Mouse (Mus musculus): ENCODE measurements at regions not wholly inside any gene's neighbourhood (a gene's known extent, or its start where the extent isn't known, plus 50 kb on each side); places are given as distances from the start of the nearest gene placed in this dataset.
A peak's percentile ranks its signal among the peaks of the same experiment; 100 is the strongest.

- DNase-seq (ENCODE audit: low spot score in 2 of 2) = no peak
Measured at GRCm38 (mm10) chr14:28626951-28627350, 122.4 kb downstream of the Wnt5a start.

GRCm38 (mm10) chr14:28635175-28635574, 130.6 kb downstream of the Wnt5a start:
- no peak for DNase-seq (ENCODE audit: low spot score in 2 of 2)

- DNase-seq (ENCODE audit: low spot score in 2 of 2) = no peak
Measured at GRCm38 (mm10) chr14:28639056-28639455, 134.5 kb downstream of the Wnt5a start.

DNA sequence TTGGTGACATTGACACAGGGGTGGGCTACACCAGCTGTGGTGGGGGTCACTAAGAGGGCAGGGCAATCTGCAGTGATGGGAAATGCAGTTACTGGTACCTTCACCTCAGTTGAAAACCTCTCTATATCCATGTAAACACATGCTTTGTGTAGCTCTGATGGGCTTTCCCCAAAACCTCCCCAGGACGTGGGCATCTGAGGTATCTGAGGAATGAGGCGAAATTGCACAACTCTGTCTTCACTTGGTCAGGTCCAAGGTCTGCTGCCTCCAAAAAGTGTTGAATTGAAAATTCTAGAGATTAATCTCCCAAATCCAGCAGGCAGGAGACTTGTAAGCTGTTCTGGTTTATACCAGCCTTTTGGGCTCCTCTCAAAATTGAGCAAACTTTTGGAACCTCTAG, 141.3 kb downstream of the Wnt5a start:
- DNase-seq (ENCODE audit: low spot score in 2 of 2) = no peak

- no peak for DNase-seq (ENCODE audit: low spot score in 2 of 2)
Measured at GRCm38 (mm10) chr14:28649411-28649810, 144.9 kb downstream of the Wnt5a start.

DNA sequence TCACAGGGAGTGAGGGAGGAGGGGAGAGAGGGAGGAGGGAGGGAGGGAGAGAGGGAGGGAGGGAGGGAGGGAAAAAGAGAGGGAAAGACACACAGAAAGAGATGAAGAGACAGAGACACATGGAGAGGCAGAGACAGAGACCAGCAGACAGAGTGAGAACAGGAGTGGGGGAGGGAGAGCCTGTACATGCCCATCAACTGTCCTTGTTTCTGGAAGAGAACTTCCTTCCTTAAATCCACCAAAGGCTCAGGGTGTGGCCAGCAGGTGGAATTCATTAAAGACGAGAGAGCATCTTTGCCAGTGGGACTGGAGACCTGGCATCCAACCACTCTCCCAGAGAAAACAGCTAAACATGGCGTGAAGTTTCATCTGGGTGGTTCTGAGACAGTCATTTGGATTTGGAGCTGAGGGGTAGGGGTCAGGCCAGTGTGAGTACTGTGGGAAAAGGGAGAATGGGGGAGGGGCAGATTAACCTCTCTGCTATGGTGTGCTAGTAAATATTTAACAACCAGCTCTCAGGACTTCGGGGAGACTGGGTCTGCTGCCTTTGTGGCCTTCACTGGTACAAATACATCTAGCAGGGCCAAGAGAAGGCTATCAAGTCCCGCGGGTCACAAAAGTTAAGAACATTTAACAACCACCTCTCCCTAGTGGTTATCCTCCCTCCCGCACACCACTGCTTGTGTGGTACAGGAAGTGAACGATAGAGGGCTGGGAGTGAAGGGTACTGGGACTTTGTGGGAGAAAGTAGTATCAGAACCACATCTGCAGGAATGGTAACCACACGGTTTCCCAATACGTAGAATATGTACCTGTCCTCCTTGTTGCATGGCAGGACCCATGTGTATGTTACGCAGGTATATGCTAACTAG, 148.7 kb downstream of the Wnt5a start:
- DNase-seq (ENCODE audit: low spot score in 2 of 2) = no peak

DNA sequence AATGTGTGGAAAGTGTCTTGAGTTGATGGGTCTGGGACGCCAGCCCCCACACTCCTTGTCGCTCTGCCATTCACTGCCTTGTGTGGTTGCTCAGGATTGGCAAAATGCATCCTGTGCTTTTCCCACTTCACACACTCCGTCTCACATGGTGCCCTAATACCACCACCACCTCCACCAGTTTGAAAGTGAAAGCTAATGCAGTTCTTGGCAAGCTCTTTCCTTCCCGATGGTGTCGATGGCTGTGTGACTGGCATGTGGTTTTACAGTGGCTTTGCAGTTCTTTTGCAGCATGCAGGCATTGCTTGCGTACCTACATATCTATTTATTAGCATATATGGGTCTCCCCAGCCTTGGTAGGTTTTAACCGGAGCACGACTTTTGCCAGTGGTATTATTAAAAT, 152.7 kb downstream of the Wnt5a start:
- DNase-seq (ENCODE audit: low spot score in 2 of 2) = no peak

DNA sequence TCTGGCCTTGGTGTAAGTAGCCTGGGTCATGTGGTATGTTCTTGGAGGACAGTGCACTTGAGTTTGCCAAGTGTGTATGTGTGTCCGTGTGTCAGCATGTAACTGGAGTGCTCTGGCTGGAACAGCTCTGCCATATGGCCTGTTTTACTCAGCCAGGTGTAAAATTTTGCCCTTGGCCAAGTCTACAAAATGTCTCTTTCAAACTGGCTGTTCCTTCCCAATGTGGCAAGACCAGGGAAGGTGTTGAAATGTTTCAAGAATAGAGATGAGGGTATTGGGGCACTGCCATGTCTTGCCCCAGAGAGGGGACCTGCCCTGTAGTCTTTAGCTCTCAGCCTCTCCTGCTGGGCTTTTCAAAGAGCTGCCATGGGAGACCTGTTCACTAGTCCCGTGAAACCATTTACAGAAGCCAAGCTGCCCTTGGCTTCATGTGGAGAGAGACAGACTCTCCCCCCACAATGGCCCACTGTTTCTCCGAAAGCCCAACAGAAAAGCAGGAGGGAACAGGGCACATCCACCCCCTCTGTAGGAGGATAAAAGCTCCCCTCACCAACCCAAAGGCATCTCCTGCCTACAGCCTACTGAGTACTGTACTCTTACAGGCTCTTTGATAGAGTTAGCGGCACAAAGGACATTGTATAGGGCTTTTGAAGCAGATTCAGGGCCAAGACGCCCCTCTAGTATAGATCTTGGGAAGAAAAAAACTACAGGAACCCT, 156.5 kb downstream of the Wnt5a start:
- no peak for DNase-seq (ENCODE audit: low spot score in 2 of 2)

DNA sequence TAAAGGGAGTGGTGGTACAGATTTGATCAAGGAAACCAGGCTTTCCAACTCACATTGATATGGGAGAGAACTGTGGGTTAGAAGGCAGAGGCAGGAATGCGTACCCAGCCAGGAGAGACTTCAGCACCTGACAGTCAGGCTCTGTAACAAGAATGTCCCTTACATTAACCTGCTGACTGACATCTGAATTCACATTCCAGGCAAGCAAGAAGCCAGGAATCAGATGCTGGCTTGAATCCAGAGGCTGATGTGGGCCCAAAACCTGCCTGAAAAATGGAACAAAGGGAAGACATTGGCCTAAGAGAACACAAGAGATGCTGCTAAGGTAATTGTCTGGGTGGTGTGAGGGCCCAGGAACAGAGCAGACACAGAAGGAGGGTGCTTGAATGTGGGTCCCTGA, 158.8 kb downstream of the Wnt5a start:
- DNase-seq (ENCODE audit: low spot score in 2 of 2) = no peak

- DNase-seq (ENCODE audit: low spot score in 2 of 2) = no peak
Measured at GRCm38 (mm10) chr14:28664121-28664520, 159.6 kb downstream of the Wnt5a start.

- DNase-seq (ENCODE audit: low spot score in 2 of 2) = peak; percentile 41
Measured at GRCm38 (mm10) chr14:28675476-28675875, 170.9 kb downstream of the Wnt5a start.

DNA sequence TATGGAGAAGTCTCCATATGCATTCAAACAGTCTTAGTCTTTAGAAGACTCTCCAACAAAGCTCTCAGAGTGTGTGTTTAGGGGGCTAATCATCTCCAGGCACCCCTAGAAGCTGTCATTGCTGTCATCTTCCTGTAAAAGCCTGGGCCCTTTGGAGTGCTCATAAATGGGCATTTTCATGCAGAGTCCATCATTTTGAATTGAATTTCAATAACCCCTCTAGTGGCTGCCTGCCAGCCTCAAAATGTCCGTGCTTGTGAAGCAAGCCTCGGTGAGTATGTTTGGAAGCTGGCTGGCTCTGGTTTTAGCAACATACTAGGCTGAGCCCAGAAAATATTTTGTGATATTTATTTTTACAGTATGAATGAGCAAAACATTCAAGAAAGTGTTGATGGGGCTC, 195.2 kb downstream of the Wnt5a start:
- DNase-seq (ENCODE audit: low spot score in 2 of 2) = no peak

- no peak for DNase-seq (ENCODE audit: low spot score in 2 of 2)
Measured at GRCm38 (mm10) chr14:28704729-28705128, 200.2 kb downstream of the Wnt5a start.

DNA sequence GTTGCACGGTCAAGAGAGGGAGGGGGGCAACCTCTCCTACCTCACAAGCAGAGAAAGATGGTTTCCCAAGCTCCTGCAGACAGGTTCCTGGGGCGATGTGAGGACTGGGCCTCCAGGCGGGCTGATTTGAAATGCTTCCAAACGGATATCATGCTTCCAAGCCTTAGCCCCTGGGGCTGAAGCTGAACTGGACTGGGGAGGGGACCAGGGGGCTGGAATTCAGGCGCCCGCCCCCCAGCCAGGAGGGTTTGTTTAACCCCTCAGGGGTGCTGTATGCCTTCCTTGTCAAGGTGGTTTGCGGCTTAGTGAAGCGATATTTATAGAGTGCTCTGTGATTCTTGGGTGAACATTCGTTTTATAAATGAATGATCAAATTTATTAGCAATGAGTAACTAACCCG, 210.0 kb downstream of the Wnt5a start:
- DNase-seq (ENCODE audit: low spot score in 2 of 2) = no peak

- no peak for DNase-seq (ENCODE audit: low spot score in 2 of 2)
Measured at GRCm38 (mm10) chr14:28720545-28720944, 216.0 kb downstream of the Wnt5a start.

DNA sequence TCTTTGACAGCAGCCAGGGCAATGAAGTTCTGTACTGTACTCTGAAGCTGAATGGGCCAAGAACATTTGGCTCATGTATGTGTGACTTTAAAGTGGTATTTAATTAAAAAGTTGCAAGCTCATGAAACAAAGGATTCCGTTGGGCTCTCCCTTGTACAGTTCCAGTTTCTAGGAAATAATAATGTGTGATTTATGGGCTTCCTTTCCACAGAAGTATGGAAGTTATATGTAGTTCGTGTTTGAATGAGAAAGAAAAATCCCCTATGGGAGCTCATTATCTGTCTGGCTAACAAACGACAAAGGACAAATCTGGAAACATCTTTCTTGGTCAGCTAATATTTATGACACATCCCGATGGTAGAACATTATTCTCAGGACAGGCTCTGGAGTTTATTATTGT, 221.1 kb downstream of the Wnt5a start:
- DNase-seq (ENCODE audit: low spot score in 2 of 2) = no peak

DNA sequence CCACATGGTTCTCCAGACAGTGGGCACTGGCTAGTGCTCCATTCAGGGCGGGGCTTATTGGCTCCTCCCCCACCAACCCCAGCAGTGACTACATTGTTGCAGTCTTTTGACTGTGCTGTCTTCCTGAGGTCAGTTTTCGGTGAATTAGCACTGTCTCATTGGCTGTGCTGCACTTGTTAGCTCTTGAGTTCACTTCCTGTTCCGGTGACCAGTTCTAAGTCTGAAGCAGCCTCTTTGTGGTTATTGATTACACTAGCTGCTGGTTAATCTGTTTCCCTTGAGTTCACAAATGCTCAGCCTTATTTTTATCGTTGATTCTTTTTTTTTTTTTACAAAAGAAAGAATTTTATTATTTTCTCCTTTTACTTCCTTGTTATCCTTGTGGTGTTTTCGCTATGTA, 228.9 kb downstream of the Wnt5a start:
- DNase-seq (ENCODE audit: low spot score in 2 of 2) = no peak

DNA sequence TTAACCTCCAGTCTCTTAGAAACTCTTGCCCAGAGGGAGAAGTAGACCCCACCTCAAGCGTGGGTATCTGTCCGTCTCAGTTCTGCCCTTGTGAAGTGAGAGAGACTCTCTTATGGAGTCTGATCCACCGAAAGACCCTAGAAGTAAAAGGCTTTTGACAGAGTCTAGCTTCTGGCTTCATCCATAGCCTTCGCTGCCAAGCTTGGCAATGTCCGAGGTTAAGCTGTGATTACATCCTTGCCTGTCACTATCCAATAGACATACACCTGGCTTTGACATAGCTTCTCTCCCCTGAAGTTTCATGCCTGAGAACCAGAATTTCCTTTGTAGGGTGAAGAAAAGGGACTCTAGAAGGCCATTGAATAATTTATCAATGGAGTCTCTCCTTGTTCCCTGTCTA, 230.9 kb downstream of the Wnt5a start:
- DNase-seq (ENCODE audit: low spot score in 2 of 2) = no peak

- DNase-seq (ENCODE audit: low spot score in 2 of 2) = no peak
Measured at GRCm38 (mm10) chr14:28740076-28740475, 235.5 kb downstream of the Wnt5a start.

DNA sequence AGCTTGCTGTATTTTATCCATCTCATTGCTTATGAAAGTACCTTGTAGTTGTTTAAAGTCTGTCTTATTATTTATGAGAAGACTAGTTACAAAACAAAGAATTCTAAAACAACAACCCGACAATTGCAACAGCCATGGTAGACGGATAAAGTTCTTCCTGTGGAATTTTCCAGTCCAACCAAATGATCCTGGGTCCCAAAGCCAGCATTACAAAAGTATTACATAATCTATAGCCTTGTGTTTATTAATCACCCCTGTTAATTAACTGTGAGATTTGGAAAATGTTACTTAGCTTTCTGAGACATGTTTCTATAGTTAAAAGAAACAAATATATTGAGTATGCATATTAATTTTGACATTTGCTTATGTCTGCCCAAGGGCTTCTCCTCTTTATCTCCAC, 236.9 kb downstream of the Wnt5a start:
- DNase-seq (ENCODE audit: low spot score in 2 of 2) = no peak

DNA sequence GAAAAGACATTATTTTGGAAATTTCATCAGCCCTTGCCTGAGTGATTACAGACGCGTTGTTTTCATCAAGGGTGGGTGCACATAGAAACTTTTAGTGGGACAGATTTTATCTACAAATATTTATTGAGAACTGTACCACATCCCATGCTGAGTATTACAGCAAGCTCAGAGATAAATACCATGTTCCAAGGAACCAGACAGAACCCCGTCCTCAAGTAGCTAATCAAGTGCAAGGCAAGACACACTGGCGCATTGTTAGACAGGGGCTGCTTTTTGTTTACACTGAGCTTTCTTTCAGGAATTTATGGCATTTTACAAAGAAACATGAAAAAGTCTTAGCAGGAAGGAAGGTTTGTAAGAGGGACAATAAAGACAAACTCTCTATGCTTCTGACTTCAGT, 239.1 kb downstream of the Wnt5a start:
- DNase-seq (ENCODE audit: low spot score in 2 of 2) = no peak

- DNase-seq (ENCODE audit: low spot score in 2 of 2) = no peak
Measured at GRCm38 (mm10) chr14:28750301-28750700, 245.8 kb downstream of the Wnt5a start.

DNA sequence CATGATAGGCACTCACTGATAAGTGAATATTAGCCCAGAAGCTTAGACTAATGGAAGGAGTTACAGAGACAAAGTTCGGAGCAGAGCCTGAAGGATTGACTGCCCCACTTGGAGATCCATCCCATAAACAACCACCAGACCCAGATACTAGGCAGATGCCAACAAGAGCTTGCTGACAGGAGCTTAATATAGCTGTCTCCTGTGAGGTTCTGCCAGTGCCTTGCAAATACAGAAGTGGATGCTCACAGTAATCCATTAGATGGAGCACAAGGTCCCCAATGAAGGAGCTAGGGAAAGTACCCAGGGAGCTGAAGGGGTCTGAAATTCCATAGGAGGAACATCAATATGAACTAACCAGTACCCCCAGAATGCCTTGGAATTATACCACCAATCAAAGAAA, 252.8 kb upstream of the Lrtm1 start:
- no peak for DNase-seq (ENCODE audit: low spot score in 2 of 2)
